Mouse (Mus musculus): Measurements from ENCODE around the gene Rdh7. TPM values are rescaled to one million over a fixed set of nuclear protein-coding genes. Genes with fewer than 3 reads are reported as not detected.
A peak's percentile ranks its signal among the peaks of the same experiment; 100 is the strongest.
"Not testable (repeated sequence)": the region's sequence is repeated elsewhere in the genome, so short reads cannot be mapped to it uniquely, and the experiment has no call there.

The Rdh7 gene
- polyA plus RNA-seq, 1 experiment from 2014 or later, result not detected

DNA sequence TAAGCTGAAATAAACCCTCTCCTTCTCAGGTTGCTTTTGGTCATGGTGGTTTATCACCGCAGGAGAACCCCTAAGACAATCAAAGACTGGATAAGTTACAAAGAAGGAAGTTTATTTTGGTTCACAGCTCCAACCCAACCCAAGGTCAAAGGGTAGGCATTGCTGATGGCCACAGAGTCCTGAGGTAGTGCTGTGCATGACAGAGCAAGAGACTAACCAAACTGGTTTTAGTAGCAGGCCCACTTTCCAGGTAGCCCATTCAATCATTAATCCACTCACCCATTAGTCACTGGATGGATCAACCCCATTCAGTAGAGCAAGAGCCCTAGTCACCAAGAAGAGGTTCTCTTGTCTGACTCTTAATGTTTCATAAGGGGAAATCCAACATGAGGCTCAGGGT is 33.6 kb upstream of the Rdh7 start:
- DNase-seq (ENCODE audit: low spot score) (no peak), ATAC-seq (ENCODE audit: low read depth) (no peak)
- 81% methylated on average over 1 of the region's 1 CpGs for WGBS
- H3K27me3 ChIP-seq (replicated peaks; ENCODE audit: control insufficient read depth, insufficient read depth, low read length), result no peaks in the 10 kb centered on the region
- H3K9me3 ChIP-seq (ENCODE audit: control insufficient read depth, low read length), result no peaks in the 10 kb centered on the region
- H3K4me1 ChIP-seq (ENCODE audit: control insufficient read depth, insufficient read depth, low read length), result no peaks in the 10 kb centered on the region
- H3K4me3 ChIP-seq (ENCODE audit: low read depth, low read length), result no peak overlapping the region
- no peak overlapping the region for H3K9ac ChIP-seq (ENCODE audit: low read depth, low read length)
- no peak overlapping the region for H3K27ac ChIP-seq (replicated peaks; ENCODE audit: low read depth, low read length)
- H3K36me3 ChIP-seq (ENCODE audit: control insufficient read depth, insufficient read depth, low read length), result no peaks in the 10 kb centered on the region
- H3K4me2 ChIP-seq (ENCODE audit: low read depth, low read length), result no peak overlapping the region

DNA sequence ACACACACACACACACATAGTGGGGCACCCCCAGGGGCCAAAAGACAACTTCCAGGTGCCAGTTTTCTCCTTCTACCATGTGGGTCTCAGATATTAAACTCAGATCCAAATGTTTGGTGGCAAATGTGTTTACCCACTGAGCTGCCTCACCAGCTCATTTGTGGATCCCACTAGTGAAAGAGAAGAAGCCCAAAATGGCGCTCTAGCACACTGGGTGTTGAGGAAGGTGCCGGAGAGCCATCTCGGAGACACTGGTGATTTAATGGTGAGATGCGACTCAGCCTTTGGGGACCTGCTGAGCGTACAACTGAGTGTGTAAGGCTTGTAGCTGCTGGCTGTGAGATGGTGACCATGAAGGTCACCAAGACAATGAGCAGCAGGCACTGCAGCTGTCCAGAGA is 29.0 kb upstream of the Rdh7 start:
- DNase-seq (ENCODE audit: low spot score), result no peak
- no peak for ATAC-seq (ENCODE audit: low read depth)
- no peak overlapping the region for H3K27ac ChIP-seq (replicated peaks; ENCODE audit: low read depth, low read length)
- no peaks in the 10 kb centered on the region for H3K36me3 ChIP-seq (ENCODE audit: control insufficient read depth, insufficient read depth, low read length)
- 92% methylated on average over 5 of the region's 5 CpGs for WGBS
- H3K9me3 ChIP-seq (ENCODE audit: control insufficient read depth, low read length), result no peaks in the 10 kb centered on the region
- no peak overlapping the region for H3K9ac ChIP-seq (ENCODE audit: low read depth, low read length)
- H3K27me3 ChIP-seq (replicated peaks; ENCODE audit: control insufficient read depth, insufficient read depth, low read length), result no peaks in the 10 kb centered on the region
- no peak overlapping the region for H3K4me2 ChIP-seq (ENCODE audit: low read depth, low read length)
- H3K4me3 ChIP-seq (ENCODE audit: low read depth, low read length), result no peak overlapping the region
- no peaks in the 10 kb centered on the region for H3K4me1 ChIP-seq (ENCODE audit: control insufficient read depth, insufficient read depth, low read length)

DNA sequence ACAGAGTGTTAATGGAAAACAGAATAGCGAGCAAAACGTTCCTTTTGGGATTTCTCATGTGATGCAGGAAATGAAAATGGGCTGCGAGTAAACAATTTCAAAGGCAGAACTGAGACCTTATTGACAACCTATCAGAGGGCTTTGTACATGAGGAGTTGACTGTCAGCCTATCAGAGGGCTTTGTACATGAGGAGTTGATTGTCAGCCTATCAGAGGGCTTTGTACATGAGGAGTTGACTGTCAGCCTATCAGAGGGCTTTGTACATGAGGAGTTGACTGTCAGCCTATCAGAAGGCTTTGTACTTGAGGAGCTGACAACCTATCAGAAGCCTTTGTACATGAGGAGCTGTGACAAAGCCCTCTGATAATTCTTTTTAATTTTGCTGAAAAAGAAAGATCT is 28.6 kb upstream of the Rdh7 start:
- 71% methylated on average over 3 of the region's 3 CpGs for WGBS
- not testable (repeated sequence) for H3K27me3 ChIP-seq (replicated peaks; ENCODE audit: control insufficient read depth, insufficient read depth, low read length); H3K36me3 ChIP-seq (ENCODE audit: control insufficient read depth, insufficient read depth, low read length); H3K4me3 ChIP-seq (ENCODE audit: low read depth, low read length); H3K9me3 ChIP-seq (ENCODE audit: control insufficient read depth, low read length); H3K4me2 ChIP-seq (ENCODE audit: low read depth, low read length); ATAC-seq (ENCODE audit: low read depth); H3K27ac ChIP-seq (replicated peaks; ENCODE audit: low read depth, low read length); H3K9ac ChIP-seq (ENCODE audit: low read depth, low read length); DNase-seq (ENCODE audit: low spot score); H3K4me1 ChIP-seq (ENCODE audit: control insufficient read depth, insufficient read depth, low read length)

DNA sequence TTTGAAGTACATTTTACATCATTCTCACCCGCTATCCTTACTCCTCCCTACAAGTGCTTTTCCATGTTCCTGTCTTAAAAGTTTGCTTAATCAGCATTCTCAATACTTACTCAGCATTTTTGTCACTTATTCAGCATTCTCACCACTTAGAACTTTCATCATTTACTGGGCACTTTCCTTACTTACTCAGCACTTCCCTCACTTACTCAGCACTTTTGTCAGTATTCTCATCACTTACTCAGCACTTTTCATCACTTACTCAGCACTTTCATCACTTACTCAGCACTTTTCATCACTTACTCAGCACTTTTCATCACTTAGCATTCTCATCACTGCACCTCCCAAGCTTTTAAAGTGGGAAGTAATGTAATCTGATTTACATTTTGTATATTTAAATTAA is 27.0 kb upstream of the Rdh7 start:
- Histone ChIP-seq H3K27me3 (replicated peaks; ENCODE audit: control insufficient read depth, insufficient read depth, low read length) (no peaks in the 10 kb centered on the region), H3K4me2 (ENCODE audit: low read depth, low read length) (no peak overlapping the region), H3K36me3 (ENCODE audit: control insufficient read depth, insufficient read depth, low read length) (no peaks in the 10 kb centered on the region), H3K4me1 (ENCODE audit: control insufficient read depth, insufficient read depth, low read length) (no peaks in the 10 kb centered on the region), H3K27ac (replicated peaks; ENCODE audit: low read depth, low read length) (no peak overlapping the region), H3K4me3 (ENCODE audit: low read depth, low read length) (no peak overlapping the region), H3K9ac (ENCODE audit: low read depth, low read length) (no peak overlapping the region), H3K9me3 (ENCODE audit: control insufficient read depth, low read length) (no peaks in the 10 kb centered on the region)
- WGBS, result 87% methylated on average over 1 of the region's 1 CpGs
- ATAC-seq (ENCODE audit: low read depth) (no peak), DNase-seq (ENCODE audit: low spot score) (no peak)

DNA sequence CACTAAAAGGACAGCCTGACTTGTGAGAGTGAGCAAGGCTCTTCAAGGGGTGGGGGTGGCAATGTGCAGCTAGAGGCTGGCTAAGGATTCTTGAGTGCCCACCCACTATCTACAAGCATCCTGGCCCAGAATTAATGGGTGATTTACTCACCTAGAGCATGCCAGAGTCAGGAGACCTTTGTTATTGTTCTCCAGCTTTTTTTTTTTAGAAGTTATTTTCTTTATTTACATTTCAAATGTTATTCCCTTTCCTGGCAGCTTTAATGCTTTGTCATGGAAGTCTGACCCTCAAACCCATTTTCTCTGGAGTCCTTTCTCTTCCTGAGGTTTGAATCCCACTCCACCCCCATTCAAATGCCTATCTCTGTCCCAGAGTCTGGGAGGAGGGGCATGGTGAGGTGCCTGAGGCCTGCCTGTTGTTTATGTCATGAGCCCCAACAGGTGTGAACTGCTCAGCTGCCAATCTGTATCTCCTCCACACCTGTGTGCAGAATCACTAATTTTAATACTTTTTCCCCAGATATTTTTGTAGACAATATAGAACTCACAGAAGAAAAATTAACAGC is 18.9 kb upstream of the Rdh7 start:
- Histone ChIP-seq H3K27ac (replicated peaks; ENCODE audit: low read depth, low read length) (no peak overlapping the region), H3K9me3 (ENCODE audit: control insufficient read depth, low read length) (no peaks in the 10 kb centered on the region), H3K9ac (ENCODE audit: low read depth, low read length) (no peak overlapping the region), H3K4me1 (ENCODE audit: control insufficient read depth, insufficient read depth, low read length) (no peaks in the 10 kb centered on the region), H3K27me3 (replicated peaks; ENCODE audit: control insufficient read depth, insufficient read depth, low read length) (no peaks in the 10 kb centered on the region), H3K4me2 (ENCODE audit: low read depth, low read length) (no peak overlapping the region), H3K36me3 (ENCODE audit: control insufficient read depth, insufficient read depth, low read length) (no peaks in the 10 kb centered on the region), H3K4me3 (ENCODE audit: low read depth, low read length) (no peak overlapping the region)
- ATAC-seq (ENCODE audit: low read depth), result no peak
- DNase-seq (ENCODE audit: low spot score), result no peak

DNA sequence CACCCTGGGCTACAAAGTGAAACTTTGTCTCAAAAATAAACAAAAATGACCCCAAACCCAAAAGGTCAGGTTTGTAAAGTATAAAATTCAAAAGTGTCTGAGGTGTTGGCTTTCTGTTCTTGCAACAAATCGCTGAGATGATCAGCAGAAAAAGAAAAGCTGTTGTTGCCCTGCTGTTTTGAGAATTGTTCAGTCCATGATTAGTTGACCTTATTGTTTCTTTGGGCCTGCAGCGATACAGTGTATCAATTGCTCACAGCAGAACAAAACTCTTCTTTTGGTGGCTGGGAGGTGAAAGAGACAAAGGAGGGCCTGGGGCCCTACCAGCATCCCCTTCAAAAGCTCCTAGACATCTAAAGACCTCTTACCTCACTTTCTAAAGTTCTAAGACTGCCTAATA is 17.5 kb upstream of the Rdh7 start:
- Histone ChIP-seq H3K4me2 (ENCODE audit: low read depth, low read length) (no peak overlapping the region), H3K9me3 (ENCODE audit: control insufficient read depth, low read length) (no peaks in the 10 kb centered on the region), H3K36me3 (ENCODE audit: control insufficient read depth, insufficient read depth, low read length) (no peaks in the 10 kb centered on the region), H3K27ac (replicated peaks; ENCODE audit: low read depth, low read length) (no peak overlapping the region), H3K4me3 (ENCODE audit: low read depth, low read length) (no peak overlapping the region), H3K9ac (ENCODE audit: low read depth, low read length) (no peak overlapping the region), H3K27me3 (replicated peaks; ENCODE audit: control insufficient read depth, insufficient read depth, low read length) (no peaks in the 10 kb centered on the region), H3K4me1 (ENCODE audit: control insufficient read depth, insufficient read depth, low read length) (no peaks in the 10 kb centered on the region)
- DNase-seq (ENCODE audit: low spot score), result no peak
- 82% methylated on average over 2 of the region's 2 CpGs for WGBS
- ATAC-seq (ENCODE audit: low read depth), result no peak

DNA sequence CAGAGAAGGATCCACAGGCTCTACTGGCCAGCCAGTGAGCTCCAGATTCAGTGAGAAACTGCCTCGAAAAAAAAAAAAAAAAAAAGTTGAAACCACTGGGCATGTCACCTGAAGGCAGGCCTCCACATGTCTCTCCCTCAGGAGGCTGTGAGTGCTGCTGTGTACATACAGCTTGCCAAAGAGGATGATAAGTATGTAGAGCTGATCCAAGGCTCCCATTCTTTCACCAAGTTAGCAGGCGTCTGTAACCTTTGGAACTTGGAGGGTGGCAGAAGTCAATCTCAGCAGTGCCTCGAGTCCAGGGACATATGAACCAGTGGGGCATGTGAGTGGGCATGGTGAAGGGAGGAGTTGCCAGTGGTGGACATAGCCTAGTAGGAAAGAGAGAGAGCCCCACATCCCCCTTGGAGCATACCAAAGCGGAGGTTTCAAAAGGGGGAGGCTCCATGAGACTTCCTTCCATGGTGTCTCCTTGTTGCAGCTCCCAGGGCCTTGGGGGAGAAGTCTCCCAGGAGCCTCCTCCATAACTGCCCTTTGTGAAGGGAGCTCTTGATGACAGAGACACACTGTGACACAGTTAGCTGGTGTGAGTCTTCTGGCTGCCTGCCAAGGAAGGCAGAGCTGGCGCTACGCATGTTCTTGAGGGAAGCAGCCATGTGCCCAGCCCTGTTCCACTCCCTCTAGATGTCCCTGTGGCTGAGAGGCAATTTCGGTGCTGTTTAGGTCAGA is 16.3 kb upstream of the Rdh7 start:
- ATAC-seq (ENCODE audit: low read depth) (peak; percentile 60), DNase-seq (ENCODE audit: low spot score) (peak; percentile 73)
- Histone ChIP-seq H3K4me2 (ENCODE audit: low read depth, low read length) (no peak overlapping the region), H3K9me3 (ENCODE audit: control insufficient read depth, low read length) (no peaks in the 10 kb centered on the region), H3K4me1 (ENCODE audit: control insufficient read depth, insufficient read depth, low read length) (no peaks in the 10 kb centered on the region), H3K27ac (replicated peaks; ENCODE audit: low read depth, low read length) (no peak overlapping the region), H3K4me3 (ENCODE audit: low read depth, low read length) (no peak overlapping the region), H3K27me3 (replicated peaks; ENCODE audit: control insufficient read depth, insufficient read depth, low read length) (no peaks in the 10 kb centered on the region), H3K36me3 (ENCODE audit: control insufficient read depth, insufficient read depth, low read length) (no peaks in the 10 kb centered on the region), H3K9ac (ENCODE audit: low read depth, low read length) (no peak overlapping the region)
- WGBS, result 63% methylated on average over 7 of the region's 7 CpGs

DNA sequence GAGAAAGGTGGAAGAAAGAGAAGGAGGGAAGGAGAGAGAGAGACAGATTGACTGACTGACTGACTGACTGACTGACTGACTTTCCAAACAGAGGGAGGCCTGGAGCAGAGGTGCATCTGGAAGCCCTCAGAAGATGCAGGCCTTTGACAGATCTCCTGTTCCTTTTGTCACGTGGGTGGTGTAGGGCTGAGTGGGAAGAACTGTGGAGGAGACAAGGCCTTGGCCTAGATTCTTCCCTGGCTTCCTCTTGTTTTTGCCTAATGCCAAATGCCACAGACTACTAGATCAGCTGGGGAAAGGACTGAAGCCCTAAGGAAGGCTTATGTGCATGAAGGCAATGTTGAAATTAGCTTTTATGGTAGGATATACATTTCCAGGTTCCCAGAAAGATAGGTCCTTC is 14.5 kb upstream of the Rdh7 start:
- Histone ChIP-seq H3K9ac (ENCODE audit: low read depth, low read length) (no peak overlapping the region), H3K36me3 (ENCODE audit: control insufficient read depth, insufficient read depth, low read length) (no peaks in the 10 kb centered on the region), H3K4me1 (ENCODE audit: control insufficient read depth, insufficient read depth, low read length) (no peaks in the 10 kb centered on the region), H3K9me3 (ENCODE audit: control insufficient read depth, low read length) (no peaks in the 10 kb centered on the region), H3K27me3 (replicated peaks; ENCODE audit: control insufficient read depth, insufficient read depth, low read length) (no peaks in the 10 kb centered on the region; the same call in 1 of the 2 replicates), H3K4me2 (ENCODE audit: low read depth, low read length) (no peak overlapping the region), H3K27ac (replicated peaks; ENCODE audit: low read depth, low read length) (no peak overlapping the region), H3K4me3 (ENCODE audit: low read depth, low read length) (no peak overlapping the region)
- DNase-seq (ENCODE audit: low spot score) (no peak), ATAC-seq (ENCODE audit: low read depth) (no peak)
- WGBS, result 57% methylated on average over 1 of the region's 1 CpGs

DNA sequence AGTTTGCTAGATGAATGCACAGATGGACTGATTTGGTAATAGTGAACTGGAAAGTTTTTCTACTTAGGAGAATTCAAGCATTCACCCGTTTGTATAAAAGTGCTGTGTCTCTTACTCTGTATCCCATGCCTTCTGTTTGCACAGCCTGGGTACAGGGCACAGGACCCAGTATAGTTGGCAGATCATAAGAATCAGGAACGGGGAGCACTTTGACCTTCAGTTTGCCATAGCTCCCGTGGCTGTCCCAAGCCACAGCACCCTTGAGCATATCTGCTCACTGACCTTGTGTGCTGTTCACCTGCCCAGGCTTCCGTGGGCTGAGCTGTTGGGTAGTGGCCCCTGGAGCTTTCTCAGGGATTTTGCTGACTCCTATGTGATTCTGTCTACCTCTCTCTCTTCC is 13.1 kb upstream of the Rdh7 start:
- Histone ChIP-seq H3K9me3 (ENCODE audit: control insufficient read depth, low read length) (no peaks in the 10 kb centered on the region), H3K27ac (replicated peaks; ENCODE audit: low read depth, low read length) (no peak overlapping the region), H3K9ac (ENCODE audit: low read depth, low read length) (no peak overlapping the region), H3K36me3 (ENCODE audit: control insufficient read depth, insufficient read depth, low read length) (no peaks in the 10 kb centered on the region), H3K4me1 (ENCODE audit: control insufficient read depth, insufficient read depth, low read length) (no peaks in the 10 kb centered on the region), H3K4me3 (ENCODE audit: low read depth, low read length) (no peak overlapping the region), H3K4me2 (ENCODE audit: low read depth, low read length) (no peak overlapping the region), H3K27me3 (replicated peaks; ENCODE audit: control insufficient read depth, insufficient read depth, low read length) (no peaks in the 10 kb centered on the region; the same call in 1 of the 2 replicates)
- ATAC-seq (ENCODE audit: low read depth), result no peak
- 77% methylated on average over 4 of the region's 4 CpGs for WGBS
- DNase-seq (ENCODE audit: low spot score), result no peak
